Mouse (Mus musculus) hindbrain, postnatal 0 days (tissue): ENCODE results near the gene Rtkn2. TPM values are rescaled to one million over a fixed set of nuclear protein-coding genes. Genes with fewer than 3 reads are reported as not detected.
A peak's percentile ranks its signal among the peaks of the same experiment; 100 is the strongest.

Experiments used
- ATAC-seq: fragments of 200-750 bp; cut with Nextera tagmentation; 2 replicates; pipeline ENCODE4 v1.8.0; 2017; ENCODE audit warnings: mild to moderate bottlenecking, moderate TSS enrichment, moderate library complexity
- DNase-seq: peaks from one replicate; pipeline ENCODE4 v3.0.0-alpha.2; 2015; ENCODE audit warnings: low spot score
- H3K27ac ChIP-seq: fragments of 300-500 bp; sonication (generic); 2 replicates; pipeline ENCODE4 v1.5.1; 2014; ENCODE audit warnings: mild to moderate bottlenecking
- H3K27me3 ChIP-seq: fragments of 300-500 bp; sonication (generic); 2 replicates; pipeline ENCODE4 v1.6.1; 2014; ENCODE audit warnings: low read length, mixed read lengths; ENCODE audit not compliant: insufficient read depth
- H3K36me3 ChIP-seq: fragments of 300-500 bp; sonication (generic); 2 replicates; pipeline ENCODE4 v1.6.1; 2014; ENCODE audit warnings: low read length, mixed read lengths; ENCODE audit not compliant: insufficient read depth
- H3K4me1 ChIP-seq: fragments of 300-500 bp; sonication (generic); 2 replicates; pipeline ENCODE4 v1.6.1; 2014; ENCODE audit warnings: antibody characterized with exemption, low read length, mixed read lengths; ENCODE audit not compliant: insufficient read depth
- H3K4me2 ChIP-seq: fragments of 300-500 bp; sonication (generic); 2 replicates; pipeline ENCODE4 v1.6.1; 2014; ENCODE audit warnings: low read depth, mild to moderate bottlenecking, low read length, moderate library complexity, mixed read lengths
- H3K4me3 ChIP-seq: fragments of 300-500 bp; sonication (generic); 2 replicates; pipeline ENCODE4 v1.5.1; 2014; ENCODE audit warnings: low read length
- H3K9ac ChIP-seq: fragments of 300-500 bp; sonication (generic); replicated peaks from 2 replicates; pipeline ENCODE4 v1.6.1; 2014; ENCODE audit warnings: mild to moderate bottlenecking, low read length, moderate library complexity, mixed read lengths
- H3K9me3 ChIP-seq: fragments of 300-500 bp; sonication (generic); 2 replicates; pipeline ENCODE4 v1.6.1; 2016; ENCODE audit warnings: low read length, mixed read lengths
- CTCF ChIP-seq: IDR thresholded peaks from 2 replicates; pipeline ENCODE4 v1.5.1; 2016; ENCODE audit warnings: antibody characterized with exemption, control low read depth, low read depth
- WGBS: fragments of 180-500 bp; shearing (Covaris S2); extraction: QIAGEN DNeasy Blood & Tissue Kit; methylation state at CpG from one replicate; pipeline ENCODE4 v1.1.7; 2014; 5-methylcytosine and 5-hydroxymethylcytosine counted together
- polyA plus RNA-seq: library from polyadenylated mRNA; unstranded; fragments of >200 nt; fragmentation: Nextera tagmentation; extraction: Ambion mirVana; gene quantifications from 2 replicates; pipeline ENCODE4 v1.2.1, GENCODE M21; 2015
- total RNA-seq: library from RNA; depleted of rRNA; stranded (reverse); fragments of >200 nt; gene quantifications from 2 replicates; pipeline ENCODE4 v1.2.3, GENCODE M21; 2014

Rtkn2 gene
- total and polyA plus RNA-seq, 2 experiments from 2014 or later: 5.4 to 6.4 TPM

DNA sequence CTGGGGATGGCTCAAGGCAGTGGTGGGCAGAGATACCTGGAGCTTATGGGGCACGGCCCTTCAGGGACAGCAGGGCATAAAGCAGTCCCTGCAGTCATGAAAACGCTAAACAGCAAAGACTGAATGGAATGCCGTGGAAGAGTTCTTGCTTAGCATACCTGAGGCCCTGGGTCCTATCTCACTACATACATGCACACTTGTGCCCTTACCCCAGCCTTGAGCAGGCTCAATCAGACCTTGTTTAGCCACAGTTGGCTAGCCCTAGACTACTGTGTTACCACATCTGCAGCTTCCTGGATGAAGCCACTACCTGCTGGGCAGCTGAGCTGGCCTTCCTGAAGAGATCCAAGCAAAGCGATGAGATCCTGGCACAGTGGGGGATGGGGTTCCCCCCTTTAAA, 93.3 kb downstream of the Rtkn2 start:
- TF ChIP-seq CTCF: no peak
- no peaks in the 10 kb centered on the region for H3K36me3 ChIP-seq
- no peaks in the 10 kb centered on the region for H3K4me1 ChIP-seq
- H3K4me2 ChIP-seq: no peak overlapping the region
- 91% methylated on average over 4 of the region's 4 CpGs for WGBS
- no peaks in the 10 kb centered on the region for H3K9me3 ChIP-seq
- DNase-seq: no peak
- no peak overlapping the region for H3K4me3 ChIP-seq
- H3K9ac ChIP-seq: no peak overlapping the region
- H3K27ac ChIP-seq: no peak overlapping the region
- no peaks in the 10 kb centered on the region for H3K27me3 ChIP-seq
- no peak for ATAC-seq

DNA sequence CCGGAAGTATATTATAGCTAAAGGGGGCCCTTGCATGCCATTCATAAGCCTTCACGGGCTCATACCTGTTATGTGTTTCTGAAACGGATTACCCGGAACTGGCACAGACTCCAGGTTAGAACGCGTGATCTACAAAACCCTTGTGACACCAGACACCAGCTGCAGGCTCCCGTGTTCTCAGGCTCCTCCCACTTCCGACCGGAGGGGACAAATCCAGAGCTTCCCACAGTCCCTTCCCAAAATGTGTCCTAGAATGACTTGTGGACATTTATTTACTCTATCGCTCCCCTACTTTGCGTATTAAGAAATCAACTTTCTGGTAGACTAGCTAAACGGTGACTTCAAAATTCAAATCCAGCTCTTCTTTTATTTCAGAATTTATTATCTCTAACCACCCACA, 94.9 kb downstream of the Rtkn2 start:
- ATAC-seq: no peak
- no peak for DNase-seq
- TF ChIP-seq CTCF: no peak
- H3K27ac ChIP-seq: no peak overlapping the region
- H3K4me2 ChIP-seq: no peak overlapping the region
- H3K27me3 ChIP-seq: no peaks in the 10 kb centered on the region
- H3K9ac ChIP-seq: no peak overlapping the region
- WGBS: 91% methylated on average over 12 of the region's 12 CpGs
- H3K36me3 ChIP-seq: no peaks in the 10 kb centered on the region
- no peak overlapping the region for H3K4me3 ChIP-seq
- H3K9me3 ChIP-seq: no peaks in the 10 kb centered on the region
- H3K4me1 ChIP-seq: no peaks in the 10 kb centered on the region

DNA sequence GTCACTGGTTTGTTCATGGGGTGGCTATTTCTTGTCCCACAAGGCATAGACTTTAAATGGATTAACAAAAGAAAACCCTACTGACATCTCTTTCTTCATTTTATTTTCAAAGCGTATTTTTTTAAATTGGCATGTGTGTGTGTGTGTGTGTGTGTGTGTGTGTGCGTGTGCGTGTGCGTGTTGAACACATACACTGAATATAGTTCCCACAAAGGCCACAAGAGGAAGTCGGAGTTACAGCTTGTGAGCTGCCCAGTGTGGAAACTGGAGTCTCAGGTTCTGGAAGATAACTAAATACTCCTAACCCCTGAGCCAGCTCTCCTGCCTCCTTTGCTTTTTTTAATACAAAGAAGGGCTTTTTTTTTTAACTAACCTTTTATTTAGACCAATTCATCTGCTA, 95.8 kb downstream of the Rtkn2 start:
- H3K9me3 ChIP-seq: no peaks in the 10 kb centered on the region
- peak; percentile 9; the same call in 1 of the 2 replicates for TF ChIP-seq CTCF
- H3K27me3 ChIP-seq: no peaks in the 10 kb centered on the region
- H3K4me3 ChIP-seq: no peak overlapping the region
- H3K4me1 ChIP-seq: no peaks in the 10 kb centered on the region
- no peaks in the 10 kb centered on the region for H3K36me3 ChIP-seq
- no peak overlapping the region for H3K27ac ChIP-seq
- WGBS: 95% methylated on average over 5 of the region's 5 CpGs
- no peak overlapping the region for H3K4me2 ChIP-seq
- ATAC-seq: no peak
- H3K9ac ChIP-seq: no peak overlapping the region
- no peak for DNase-seq

GRCm38 (mm10) chr10:68078708-68079107, 99.3 kb downstream of the Rtkn2 start:
- WGBS: 97% methylated on average over 3 of the region's 3 CpGs

GRCm38 (mm10) chr10:68079910-68080670, 100.7 kb downstream of the Rtkn2 start:
- TF ChIP-seq CTCF: no peak
- H3K27me3 ChIP-seq: no peaks in the 10 kb centered on the region
- no peak overlapping the region for H3K9ac ChIP-seq
- no peak overlapping the region for H3K27ac ChIP-seq
- DNase-seq (no peak), ATAC-seq (no peak)
- H3K36me3 ChIP-seq: no peaks in the 10 kb centered on the region
- no peak overlapping the region for H3K4me2 ChIP-seq
- H3K4me3 ChIP-seq: no peak overlapping the region
- WGBS: 84% methylated on average over 10 of the region's 10 CpGs
- H3K9me3 ChIP-seq: no peaks in the 10 kb centered on the region
- H3K4me1 ChIP-seq: no peaks in the 10 kb centered on the region

More at GRCm38 (mm10) chr10:68078708-68079107, 99.3 kb downstream of the Rtkn2 start:
- no peaks in the 10 kb centered on the region for H3K36me3 ChIP-seq
- no peak for DNase-seq
- no peak overlapping the region for H3K4me2 ChIP-seq
- ATAC-seq: no peak
- H3K9ac ChIP-seq: no peak overlapping the region
- no peak overlapping the region for H3K27ac ChIP-seq
- no peak overlapping the region for H3K4me3 ChIP-seq
- H3K9me3 ChIP-seq: no peaks in the 10 kb centered on the region
- TF ChIP-seq CTCF: no peak
- no peaks in the 10 kb centered on the region for H3K4me1 ChIP-seq
- no peaks in the 10 kb centered on the region for H3K27me3 ChIP-seq

GRCm38 (mm10) chr10:68081712-68082111, 102.3 kb downstream of the Rtkn2 start:
- Histone ChIP-seq H3K4me1 (no peaks in the 10 kb centered on the region), H3K27ac (no peak overlapping the region), H3K9ac (no peak overlapping the region), H3K4me2 (no peak overlapping the region), H3K4me3 (no peak overlapping the region), H3K9me3 (no peaks in the 10 kb centered on the region), H3K27me3 (no peaks in the 10 kb centered on the region), H3K36me3 (no peaks in the 10 kb centered on the region)
- ATAC-seq (no peak), DNase-seq (peak; percentile 63)
- WGBS: 61% methylated on average over 6 of the region's 6 CpGs
- no peak for TF ChIP-seq CTCF

DNA sequence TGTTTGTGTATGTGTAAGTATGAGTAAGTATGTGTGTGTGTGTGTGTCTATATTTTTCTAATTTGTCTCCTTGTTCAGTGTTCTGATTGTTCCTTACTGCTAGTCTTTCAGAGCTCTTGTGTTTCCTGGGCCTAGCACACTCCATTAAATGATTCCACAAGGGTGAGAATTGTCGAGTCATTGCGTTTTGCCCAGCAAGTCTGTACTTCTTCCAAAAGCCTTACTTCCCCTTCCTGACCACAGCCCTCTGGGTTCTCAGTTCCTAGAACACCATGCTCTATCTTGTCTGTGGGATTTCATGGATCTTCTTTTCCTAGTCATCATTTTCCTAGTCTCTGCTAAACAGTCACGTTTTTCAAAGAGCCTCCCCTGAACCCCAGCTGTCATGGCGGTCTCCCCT, 106.2 kb downstream of the Rtkn2 start:
- DNase-seq (no peak), ATAC-seq (no peak)
- Histone ChIP-seq H3K36me3 (no peaks in the 10 kb centered on the region), H3K9me3 (no peaks in the 10 kb centered on the region), H3K27me3 (no peaks in the 10 kb centered on the region), H3K4me1 (no peaks in the 10 kb centered on the region), H3K4me3 (no peak overlapping the region), H3K9ac (no peak overlapping the region), H3K4me2 (no peak overlapping the region), H3K27ac (no peak overlapping the region)
- TF ChIP-seq CTCF: no peak
- WGBS: 80% methylated on average over 4 of the region's 4 CpGs
